ENCODE assay signal across 16 mouse cellular contexts in genomic region chr2:59230656-59231055, GRCm38 (mm10).
DNase-seq lines count a peak whose midpoint lies in the region; ATAC-seq lines count a peak whose summit lies in the region.
"Had no signal": no experiment of that assay in that cellular context is flagged by ENCODE, and none has a peak within 500 bp of the region (broad histone marks: within the 10 kb centered on the region; RNA-seq: fewer than 3 reads in every experiment).

No protein-coding gene starts in this region.

- H3K9ac ChIP-seq in liver, embryonic 12.5 days = no peak overlapping the region
- H3K9ac ChIP-seq: hindbrain, embryonic 13.5 days; liver, embryonic 13.5 days had no signal

- 0 out of 2 replicates have a peak, but pooled peaks cover 6% of the 10 kb centered on the region for H3K36me3 ChIP-seq in liver, embryonic 12.5 days
- H3K36me3 ChIP-seq: liver, embryonic 13.5 days had no signal

- H3K4me3 ChIP-seq in liver, embryonic 12.5 days = no peak overlapping the region
- H3K4me3 ChIP-seq: erythroblast, embryonic 14.5 days; hindbrain, embryonic 13.5 days; liver, embryonic 13.5 days; midbrain, embryonic 10.5 days had no signal

- WGBS in liver, embryonic 12.5 days (ENCODE audit: insufficient replicate concordance) = 63% methylated on average over 9 of the region's 9 CpGs

- no peaks in the 10 kb centered on the region for H3K4me1 ChIP-seq in liver, embryonic 12.5 days
- H3K4me1 ChIP-seq: hindbrain, embryonic 13.5 days had no signal

- no peak overlapping the region for H3K27ac ChIP-seq in liver, embryonic 12.5 days
- H3K27ac ChIP-seq: hindbrain, embryonic 13.5 days; liver, embryonic 13.5 days; midbrain, embryonic 10.5 days had no signal

- H3K4me2 ChIP-seq in liver, embryonic 12.5 days = no peak overlapping the region
- H3K4me2 ChIP-seq: hindbrain, embryonic 13.5 days; liver, embryonic 13.5 days had no signal

- peak; percentile 27 for DNase-seq in liver
- DNase-seq in embryo, embryonic 10 days (ENCODE audit: low spot score) = peak; percentile 54
- peak; percentile 74 for DNase-seq in kidney, adult 9 months
- DNase-seq in retina, embryonic 14.5 days (ENCODE audit: low spot score) = peak; percentile 47
- no peak for DNase-seq in right cerebral cortex, postnatal 36 days (ENCODE audit: low spot score in 2 of 2)
- no peak for DNase-seq in thymus, postnatal 4 days
- no peak for DNase-seq in right cerebral cortex, postnatal 10 days (ENCODE audit: low spot score in 2 of 2)
- DNase-seq: cerebellum, adult 9-11 months; layer of hippocampus, postnatal 36 days; liver, embryonic 13.5 days; spleen, adult 18-20 months; thymus, postnatal 14 days had no signal

- no peaks in the 10 kb centered on the region for H3K9me3 ChIP-seq in liver, embryonic 12.5 days (replicated peaks)
- H3K9me3 ChIP-seq: hindbrain, embryonic 13.5 days; liver, embryonic 13.5 days; midbrain, embryonic 10.5 days had no signal

- no peaks in the 10 kb centered on the region for H3K27me3 ChIP-seq in liver, embryonic 12.5 days (replicated peaks)
- H3K27me3 ChIP-seq: hindbrain, embryonic 13.5 days; liver, embryonic 13.5 days had no signal

- no peak for ATAC-seq in liver, embryonic 12.5 days

Comparison
In these comparisons a context has a peak if more than half of its experiments do, and no peak if none do; other contexts are left out.
1. DNase-seq: peak in liver (single experiment), embryo, embryonic 10 days (single experiment), kidney, adult 9 months (single experiment) and retina, embryonic 14.5 days (single experiment); none in right cerebral cortex, postnatal 36 days (0 of 2), thymus, postnatal 4 days (single experiment) and right cerebral cortex, postnatal 10 days (0 of 2).